Mouse (Mus musculus) heart, embryonic 10.5 days (tissue): ENCODE data around the gene Taok3. TPM values are rescaled to one million over a fixed set of nuclear protein-coding genes. Genes with fewer than 3 reads are reported as not detected.
A peak's percentile ranks its signal among the peaks of the same experiment; 100 is the strongest.

ENCODE experiments used
- DNase-seq: peaks from one replicate; pipeline ENCODE4 v3.0.0-alpha.2; 2017; ENCODE audit warnings: low spot score
- H3K27ac ChIP-seq: fragments of 300-500 bp; sonication (generic); 2 replicates; pipeline ENCODE4 v1.5.1; 2016; ENCODE audit warnings: mild to moderate bottlenecking
- H3K27me3 ChIP-seq: fragments of 300-500 bp; sonication (generic); 2 replicates; pipeline ENCODE4 v1.6.1; 2016; ENCODE audit warnings: mild to moderate bottlenecking; ENCODE audit not compliant: poor library complexity, insufficient read depth, severe bottlenecking
- H3K36me3 ChIP-seq: fragments of 300-500 bp; sonication (generic); 2 replicates; pipeline ENCODE4 v1.6.1; 2016; ENCODE audit warnings: mild to moderate bottlenecking, moderate library complexity
- H3K4me1 ChIP-seq: fragments of 300-500 bp; sonication (generic); 2 replicates; pipeline ENCODE4 v1.6.1; 2016; ENCODE audit warnings: mild to moderate bottlenecking
- H3K4me3 ChIP-seq: fragments of 300-500 bp; sonication (generic); 2 replicates; pipeline ENCODE4 v1.5.1; 2016; ENCODE audit warnings: mild to moderate bottlenecking, moderate library complexity
- H3K9me3 ChIP-seq: fragments of 300-500 bp; sonication (generic); 2 replicates; pipeline ENCODE4 v1.6.1; 2016; ENCODE audit warnings: mild to moderate bottlenecking, moderate library complexity
- WGBS: fragments of 180-500 bp; shearing (Covaris S2); methylation state at CpG from one replicate; pipeline ENCODE4 v1.1.7; 2016; 5-methylcytosine and 5-hydroxymethylcytosine counted together
- polyA plus RNA-seq: library from polyadenylated mRNA; unstranded; fragments of >200 nt; fragmentation: Nextera tagmentation; extraction: Ambion mirVana; gene quantifications from 2 replicates; pipeline ENCODE4 v1.2.1, GENCODE M21; 2016

The Taok3 gene
- polyA plus RNA-seq, result 12.2 and 18.6 TPM in 2 replicates

- peak; percentile 100 for DNase-seq
- H3K4me3 ChIP-seq, result peak within 1 kb of the TSS; percentile 89
- no peaks in the 10 kb centered on the region for H3K27me3 ChIP-seq
- peak within 1 kb of the TSS; percentile 88 for H3K27ac ChIP-seq
- WGBS, result under 1% methylated on average over 73 of the region's 74 CpGs
- no peaks in the 10 kb centered on the region for H3K36me3 ChIP-seq
- H3K4me1 ChIP-seq, result peaks cover 20% of the 10 kb centered on the region
- H3K9me3 ChIP-seq, result no peaks in the 10 kb centered on the region
These were observed at the start of gene Taok3 for GRCm38 (mm10) chr5:117119777-117120488. Taok3 (plus strand) TSS chr5:117120129.

GRCm38 (mm10) chr5:117087718-117088117 lies 32.2 kb upstream of the Taok3 start:
- Histone ChIP-seq H3K4me3 (peak overlapping the region; percentile 50), H3K9me3 (no peaks in the 10 kb centered on the region), H3K4me1 (peaks cover 25% of the 10 kb centered on the region), H3K36me3 (peaks cover 19% of the 10 kb centered on the region), H3K27me3 (peaks cover 7% of the 10 kb centered on the region; the same call in 1 of the 2 replicates), H3K27ac (peak overlapping the region; percentile 62; the same call in 1 of the 2 replicates)
- DNase-seq, result peak; percentile 80
- WGBS, result 4% methylated on average over 13 of the region's 13 CpGs

- no peak for DNase-seq
- Histone ChIP-seq H3K9me3 (no peaks in the 10 kb centered on the region), H3K36me3 (peaks cover 33% of the 10 kb centered on the region), H3K4me1 (peaks cover 25% of the 10 kb centered on the region), H3K27me3 (peaks cover 7% of the 10 kb centered on the region; the same call in 1 of the 2 replicates), H3K4me3 (no peak overlapping the region), H3K27ac (no peak overlapping the region)
- WGBS, result 58% methylated on average over 3 of the region's 3 CpGs
These were observed 30.8 kb upstream of the Taok3 start for GRCm38 (mm10) chr5:117089147-117089546.

GRCm38 (mm10) chr5:117089786-117090185 lies 30.1 kb upstream of the Taok3 start:
- Histone ChIP-seq H3K36me3 (peaks cover 38% of the 10 kb centered on the region), H3K27ac (0 out of 2 replicates have a peak overlapping the region, but pooled peaks have one; percentile 47), H3K4me1 (peaks cover 25% of the 10 kb centered on the region), H3K9me3 (no peaks in the 10 kb centered on the region), H3K4me3 (no peak overlapping the region), H3K27me3 (peaks cover 7% of the 10 kb centered on the region; the same call in 1 of the 2 replicates)
- 18% methylated on average over 6 of the region's 6 CpGs for WGBS
- no peak for DNase-seq

GRCm38 (mm10) chr5:117094431-117094830 lies 25.5 kb upstream of the Taok3 start:
- Histone ChIP-seq H3K27ac (no peak overlapping the region), H3K36me3 (peaks cover 67% of the 10 kb centered on the region), H3K27me3 (no peaks in the 10 kb centered on the region), H3K9me3 (no peaks in the 10 kb centered on the region), H3K4me1 (peaks cover 9% of the 10 kb centered on the region), H3K4me3 (no peak overlapping the region)
- DNase-seq, result no peak
- WGBS, result 28% methylated on average over 7 of the region's 7 CpGs

- no peaks in the 10 kb centered on the region for H3K9me3 ChIP-seq
- no peak for DNase-seq
- no peak overlapping the region for H3K27ac ChIP-seq
- no peaks in the 10 kb centered on the region; the same call in 1 of the 2 replicates for H3K4me1 ChIP-seq
- WGBS, result 50% methylated on average over 3 of the region's 3 CpGs
- no peaks in the 10 kb centered on the region for H3K27me3 ChIP-seq
- no peak overlapping the region for H3K4me3 ChIP-seq
- H3K36me3 ChIP-seq, result peaks cover 81% of the 10 kb centered on the region
These were observed 23.2 kb upstream of the Taok3 start for GRCm38 (mm10) chr5:117096716-117097115.

GRCm38 (mm10) chr5:117099008-117099407 lies 20.9 kb upstream of the Taok3 start:
- Histone ChIP-seq H3K36me3 (peaks cover 82% of the 10 kb centered on the region), H3K4me1 (no peaks in the 10 kb centered on the region; the same call in 1 of the 2 replicates)
- 93% methylated on average over 5 of the region's 5 CpGs for WGBS

GRCm38 (mm10) chr5:117099742-117100141 lies 20.2 kb upstream of the Taok3 start:
- Histone ChIP-seq H3K4me1 (peaks cover under 1% of the 10 kb centered on the region; the same call in 1 of the 2 replicates), H3K4me3 (no peak overlapping the region), H3K9me3 (no peaks in the 10 kb centered on the region), H3K27ac (no peak overlapping the region), H3K27me3 (no peaks in the 10 kb centered on the region), H3K36me3 (peaks cover 82% of the 10 kb centered on the region)
- DNase-seq, result no peak
- WGBS, result 86% methylated on average over 11 of the region's 11 CpGs

More at GRCm38 (mm10) chr5:117099008-117099407, 20.9 kb upstream of the Taok3 start:
- H3K9me3 ChIP-seq, result no peaks in the 10 kb centered on the region
- no peak overlapping the region for H3K27ac ChIP-seq
- DNase-seq, result no peak
- no peaks in the 10 kb centered on the region for H3K27me3 ChIP-seq
- H3K4me3 ChIP-seq, result no peak overlapping the region

GRCm38 (mm10) chr5:117103194-117103929 lies 16.6 kb upstream of the Taok3 start:
- no peaks in the 10 kb centered on the region for H3K27me3 ChIP-seq
- 0 out of 2 replicates have a peak, but pooled peaks cover 4% of the 10 kb centered on the region for H3K4me1 ChIP-seq
- H3K27ac ChIP-seq, result no peak overlapping the region
- H3K4me3 ChIP-seq, result no peak overlapping the region
- 93% methylated on average over 20 of the region's 20 CpGs for WGBS
- no peak for DNase-seq
- peaks cover 100% of the 10 kb centered on the region for H3K36me3 ChIP-seq
- H3K9me3 ChIP-seq, result no peaks in the 10 kb centered on the region

- no peaks in the 10 kb centered on the region for H3K9me3 ChIP-seq
- no peak for DNase-seq
- no peaks in the 10 kb centered on the region for H3K27me3 ChIP-seq
- no peak overlapping the region for H3K4me3 ChIP-seq
- H3K36me3 ChIP-seq, result peaks cover 100% of the 10 kb centered on the region
- H3K4me1 ChIP-seq, result 0 out of 2 replicates have a peak, but pooled peaks cover 4% of the 10 kb centered on the region
- no peak overlapping the region for H3K27ac ChIP-seq
- WGBS, result 94% methylated on average over 12 of the region's 12 CpGs
These were observed 15.6 kb upstream of the Taok3 start for GRCm38 (mm10) chr5:117104329-117104728.

GRCm38 (mm10) chr5:117105761-117106160 lies 14.2 kb upstream of the Taok3 start:
- Histone ChIP-seq H3K4me3 (no peak overlapping the region), H3K36me3 (peaks cover 98% of the 10 kb centered on the region), H3K9me3 (no peaks in the 10 kb centered on the region), H3K27ac (no peak overlapping the region), H3K27me3 (no peaks in the 10 kb centered on the region), H3K4me1 (0 out of 2 replicates have a peak, but pooled peaks cover 4% of the 10 kb centered on the region)
- DNase-seq, result no peak
- WGBS, result 91% methylated on average over 9 of the region's 9 CpGs

- Histone ChIP-seq H3K36me3 (peaks cover 98% of the 10 kb centered on the region), H3K9me3 (no peaks in the 10 kb centered on the region), H3K4me3 (no peak overlapping the region), H3K4me1 (0 out of 2 replicates have a peak, but pooled peaks cover 4% of the 10 kb centered on the region), H3K27ac (no peak overlapping the region), H3K27me3 (no peaks in the 10 kb centered on the region)
- WGBS, result 90% methylated on average over 13 of the region's 13 CpGs
- DNase-seq, result no peak
These were observed 11.6 kb upstream of the Taok3 start for GRCm38 (mm10) chr5:117108292-117108691.

GRCm38 (mm10) chr5:117108731-117109130 lies 11.2 kb upstream of the Taok3 start:
- Histone ChIP-seq H3K9me3 (no peaks in the 10 kb centered on the region), H3K27me3 (no peaks in the 10 kb centered on the region), H3K36me3 (peaks cover 98% of the 10 kb centered on the region), H3K4me3 (no peak overlapping the region), H3K27ac (no peak overlapping the region), H3K4me1 (0 out of 2 replicates have a peak, but pooled peaks cover 4% of the 10 kb centered on the region)
- no peak for DNase-seq
- 95% methylated on average over 13 of the region's 13 CpGs for WGBS
